Mouse (Mus musculus) CH12F3 (cell line): ENCODE measurements around the gene Nlrc5.
"Not testable (repeated sequence)": the region's sequence is repeated elsewhere in the genome, so short reads cannot be mapped to it uniquely, and the experiment has no call there.

Experiments
- in situ Hi-C: fragments of 300-500 bp; cut with MboI; formaldehyde crosslinking; loops from 2 replicates; pipeline ENCODE4 v1.14.3; 2020; ENCODE audit warnings: low sequenced_read_pairs

Nlrc5 gene

DNA sequence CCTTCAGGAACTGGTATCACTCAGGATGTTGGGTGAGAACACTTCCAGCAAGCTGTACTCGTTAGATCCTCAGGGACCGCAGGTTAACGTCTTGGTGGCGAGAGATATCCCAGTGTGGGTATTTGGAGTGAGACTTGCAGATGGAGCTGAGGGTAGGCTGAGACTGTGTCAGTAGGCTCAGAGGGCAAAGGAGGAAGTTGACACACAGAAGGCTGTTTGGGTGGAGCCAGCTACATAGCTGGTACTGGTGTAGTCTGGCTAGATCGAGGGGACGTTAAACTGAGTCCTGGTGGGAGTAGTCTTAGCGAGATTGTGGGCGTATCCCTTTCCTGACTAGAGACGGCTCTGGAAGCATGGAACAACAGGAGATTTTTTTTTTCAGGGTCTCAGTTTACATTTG, 16.1 kb upstream of the Nlrc5 start:
- in situ Hi-C loops, result no loop called here

DNA sequence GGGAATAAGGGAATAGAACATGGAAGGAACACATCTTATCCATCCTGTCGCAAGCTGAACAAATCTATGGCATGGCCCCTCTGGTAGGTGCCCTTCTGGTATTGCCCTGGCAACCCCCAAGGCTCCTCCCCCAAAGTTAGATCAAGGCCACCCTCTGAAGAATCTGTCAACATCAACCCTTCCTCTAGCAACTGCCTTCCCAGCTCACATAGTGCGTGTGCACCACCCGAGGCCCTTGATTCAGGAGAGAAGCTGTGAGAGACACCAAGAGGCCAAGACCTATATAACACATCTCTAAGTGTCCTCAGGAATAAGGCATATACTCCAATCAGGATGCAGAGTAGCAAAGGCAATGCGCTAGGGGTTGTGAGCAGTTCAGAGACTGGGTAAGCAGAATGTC, 11.9 kb upstream of the Nlrc5 start:
- in situ Hi-C loops, result no loop called here

DNA sequence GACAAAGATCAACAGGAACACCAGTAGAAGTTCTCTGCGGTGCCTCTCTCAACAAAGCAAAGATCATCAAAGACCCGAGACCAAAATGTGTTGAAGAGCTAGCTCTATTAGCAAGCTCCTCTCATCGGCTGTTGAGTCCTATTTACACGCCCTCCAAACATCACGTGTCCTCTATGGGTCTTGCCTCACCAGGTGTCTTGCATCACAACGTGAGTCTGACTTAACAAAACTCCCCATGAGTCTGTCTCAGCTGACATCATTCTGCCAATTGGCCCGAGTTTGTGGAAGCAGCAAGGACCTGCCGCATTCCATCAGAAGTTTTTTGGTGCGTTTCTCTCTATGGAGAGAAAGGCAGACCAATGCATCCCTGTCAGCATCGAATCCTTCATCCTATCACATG, 6.2 kb upstream of the Nlrc5 start:
- in situ Hi-C loops, result no loop called here

DNA sequence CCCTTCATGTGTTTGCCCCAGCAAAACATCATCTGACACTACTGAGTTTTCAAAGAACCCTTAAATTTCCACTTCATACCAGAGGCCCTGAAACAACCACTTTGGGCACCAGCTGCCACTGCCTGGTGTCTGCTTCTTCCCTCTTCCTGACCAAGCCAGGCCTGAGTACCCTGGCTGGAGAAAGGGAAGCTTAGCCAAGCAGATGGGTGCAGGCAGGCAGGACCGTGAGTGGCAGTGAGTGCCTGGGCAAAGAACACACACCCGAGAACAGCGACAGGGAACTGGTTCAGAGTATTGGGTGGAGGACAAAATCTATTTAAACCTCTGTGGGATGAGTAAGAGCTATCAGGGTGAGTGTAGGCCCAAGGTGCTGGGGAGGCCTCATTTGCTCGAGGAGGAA, 5.7 kb upstream of the Nlrc5 start:
- in situ Hi-C loops, result no loop called here

DNA sequence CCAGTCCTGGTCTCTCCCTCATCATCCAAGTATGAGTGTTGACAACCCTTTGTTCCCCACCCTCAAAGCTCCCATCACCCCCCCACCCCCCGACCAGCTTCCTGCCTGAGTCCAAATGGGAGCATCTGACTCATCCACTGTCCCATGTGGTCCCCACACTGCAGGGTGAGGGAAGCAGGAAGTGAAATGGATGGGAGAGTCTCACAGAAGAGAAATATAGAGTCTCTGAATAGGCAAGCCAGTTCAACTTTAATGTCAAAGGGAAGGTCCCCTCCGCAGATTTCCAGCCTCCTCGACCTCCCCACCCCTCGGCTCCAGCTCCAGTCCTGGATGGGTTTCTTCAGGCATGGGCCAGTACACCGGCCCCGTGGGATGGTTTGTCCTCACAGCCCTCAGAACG, 4.8 kb upstream of the Nlrc5 start:
- in situ Hi-C loops, result no loop called here

DNA sequence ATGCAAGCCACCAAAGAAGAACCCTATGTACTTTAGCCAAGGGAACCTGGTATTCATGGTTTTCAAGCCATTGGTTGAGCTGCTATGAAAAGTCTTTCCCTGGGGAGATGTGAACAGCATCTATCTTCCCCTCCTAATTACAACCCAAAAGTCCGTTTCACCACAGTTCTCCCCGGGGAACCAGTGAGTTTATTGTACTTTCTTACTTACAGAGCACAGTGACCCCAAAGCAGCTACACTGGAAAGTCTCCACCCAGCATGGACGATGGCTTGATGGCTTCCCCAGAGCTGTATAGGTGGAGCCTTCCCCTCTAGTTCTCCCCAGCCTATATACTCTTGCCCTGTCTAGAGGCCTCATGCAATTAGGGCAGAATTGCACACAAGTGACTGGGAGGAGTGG, 1.9 kb upstream of the Nlrc5 start:
- in situ Hi-C loops, result no loop called here

DNA sequence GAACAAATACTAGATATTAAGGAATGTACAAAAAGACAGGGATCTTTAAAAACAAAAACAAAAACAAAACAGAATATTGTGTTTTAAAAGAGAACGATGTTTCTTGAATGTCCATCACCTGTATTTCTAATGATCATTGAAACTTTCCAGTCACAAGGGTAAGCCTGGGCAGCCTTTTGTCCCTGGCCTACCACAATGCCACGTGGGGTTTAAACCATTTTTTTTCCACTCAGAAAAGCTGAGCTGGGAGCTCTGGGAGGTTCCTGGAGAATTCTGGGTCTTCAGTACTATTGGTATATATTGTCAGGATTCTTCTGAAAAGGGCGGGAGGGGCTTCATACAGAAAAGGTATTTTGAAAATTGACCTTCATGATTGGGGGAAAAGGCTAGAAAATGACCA, 802 bp downstream of the Nlrc5 start:
- in situ Hi-C loops, result no loop called here

DNA sequence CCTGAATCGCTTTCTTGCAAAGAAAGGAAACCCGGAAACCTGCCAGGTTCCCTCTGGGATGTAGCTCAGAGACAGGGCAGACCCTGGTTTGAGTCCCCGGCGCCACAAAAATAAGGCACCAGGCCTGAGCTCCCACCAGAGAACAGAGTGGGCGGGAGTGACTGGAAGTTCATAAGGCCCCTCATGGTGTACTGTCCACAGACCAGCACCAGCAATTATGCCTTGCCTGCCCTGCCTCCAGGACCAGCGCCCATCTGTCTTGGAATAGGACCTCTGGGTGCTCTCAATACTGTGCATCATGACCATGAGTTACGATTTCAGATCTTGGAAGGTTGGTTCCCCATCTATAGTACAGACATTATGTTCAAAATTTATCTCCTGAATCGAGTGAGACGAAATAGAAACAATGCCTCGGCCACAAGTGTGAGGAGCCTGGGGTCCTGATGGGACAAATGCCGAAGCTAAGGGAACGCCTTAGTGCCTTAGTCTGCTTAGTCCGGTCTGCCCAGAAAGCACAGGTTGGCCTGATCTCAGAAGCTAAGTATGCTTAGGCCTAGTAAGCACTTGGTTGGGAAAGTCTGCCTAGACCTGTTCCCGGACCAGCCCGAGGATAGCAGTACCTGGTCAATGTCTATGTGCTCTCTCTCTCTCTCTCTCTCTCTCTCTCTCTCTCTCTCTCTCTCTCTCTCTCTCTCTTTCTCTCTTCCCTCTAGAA, 1.4 kb downstream of the Nlrc5 start:
- in situ Hi-C loops, result no loop called here

DNA sequence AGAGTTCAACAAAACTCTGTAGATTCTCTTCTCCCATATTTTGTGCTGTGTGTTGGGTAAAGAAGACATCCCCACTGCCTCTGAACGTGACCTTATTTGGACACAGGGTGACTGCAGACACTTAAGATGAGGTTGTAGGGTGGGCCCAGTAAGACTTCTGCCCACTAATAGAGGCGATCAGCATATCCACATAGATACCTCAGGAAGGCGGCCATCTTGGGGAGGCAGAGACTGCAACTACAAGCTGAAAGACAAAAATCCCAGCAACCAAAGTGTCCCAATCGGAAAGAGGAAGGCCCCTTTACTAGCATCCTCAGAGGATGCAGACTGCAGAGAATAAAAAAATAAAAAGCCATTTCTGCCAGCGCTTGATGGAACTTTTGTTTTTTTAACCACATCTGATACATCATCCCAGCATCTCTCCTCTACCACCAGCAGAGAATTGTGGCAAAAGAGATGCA, 2.0 kb downstream of the Nlrc5 start:
- in situ Hi-C loops, result no loop called here

DNA sequence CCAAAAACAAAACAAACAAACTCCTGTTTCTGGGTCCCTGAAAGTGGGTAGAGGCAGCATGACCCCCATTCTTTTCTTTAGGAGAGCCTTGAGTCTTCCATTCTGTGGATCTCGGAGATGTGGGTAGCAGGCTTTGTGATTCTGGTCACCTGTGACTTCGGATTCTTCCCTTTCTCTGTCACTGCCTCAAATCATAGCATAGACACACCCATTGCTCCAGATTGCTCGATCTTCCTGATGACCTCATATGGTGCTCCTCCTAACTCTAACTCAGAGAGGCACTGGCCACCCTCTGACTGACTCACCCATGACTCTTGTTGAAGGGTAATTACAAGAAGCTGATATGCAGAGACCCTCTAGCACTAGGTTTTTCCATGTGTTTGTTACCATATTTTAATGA, 2.7 kb downstream of the Nlrc5 start:
- in situ Hi-C loops, result no loop called here

DNA sequence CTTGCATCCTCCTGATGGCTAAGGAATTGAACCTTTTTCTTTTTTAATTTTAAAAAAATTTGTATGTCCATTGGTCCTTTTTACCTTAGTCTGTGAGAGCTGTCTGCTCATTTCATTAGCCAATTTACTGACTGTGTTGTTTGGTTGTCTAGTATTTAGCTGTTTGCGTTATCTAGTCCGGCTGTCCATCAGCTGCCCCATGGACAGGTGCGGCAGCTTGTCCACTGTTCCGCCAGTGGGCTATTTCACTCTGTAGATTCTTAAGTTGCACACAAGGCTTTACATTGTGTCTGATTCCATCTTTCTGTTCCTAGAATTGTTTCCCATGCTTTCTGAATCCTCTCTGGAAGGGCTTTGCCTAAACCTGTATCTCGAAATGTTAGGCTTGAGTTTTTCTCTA, 4.5 kb downstream of the Nlrc5 start:
- in situ Hi-C loops, result no loop called here

DNA sequence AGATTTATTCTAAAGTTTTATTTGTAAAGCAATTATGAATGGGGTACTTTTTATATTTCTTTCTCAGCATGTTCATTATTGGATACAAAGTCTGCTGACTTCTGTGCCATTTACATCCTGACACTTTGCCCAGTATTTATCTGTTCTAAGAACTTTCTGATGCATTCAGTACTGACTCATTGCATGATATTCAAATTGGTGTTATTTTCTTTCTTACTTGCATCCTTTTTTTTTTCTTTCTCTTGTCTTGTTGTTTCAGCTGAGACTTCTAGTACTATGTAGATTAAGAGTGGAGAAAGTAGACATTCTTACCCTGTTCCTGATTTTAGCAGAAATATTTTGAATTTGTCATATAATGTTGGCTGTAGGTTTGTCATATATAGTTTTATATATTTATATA, 5.5 kb downstream of the Nlrc5 start:
- in situ Hi-C loops, result no loop called here

DNA sequence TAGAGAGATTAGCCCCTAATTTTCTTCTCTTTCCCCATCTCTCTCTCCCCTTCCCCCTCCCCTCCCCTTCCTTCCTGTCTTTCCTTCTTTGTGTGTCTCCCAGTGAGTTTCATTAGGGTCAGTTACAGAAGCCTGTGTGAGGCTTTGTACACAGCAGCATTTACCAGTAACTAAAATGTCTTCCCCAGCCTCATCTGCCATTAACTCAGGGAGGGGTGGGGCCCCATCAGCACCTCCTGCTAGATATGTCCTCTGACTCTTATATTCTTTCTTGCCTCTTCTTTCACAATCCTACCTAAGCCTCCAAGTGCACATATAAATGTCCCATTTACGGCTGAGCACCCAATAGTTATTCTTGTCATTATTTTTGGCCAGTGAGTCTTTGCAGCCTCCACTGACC, 6.2 kb downstream of the Nlrc5 start:
- in situ Hi-C loops, result no loop called here

DNA sequence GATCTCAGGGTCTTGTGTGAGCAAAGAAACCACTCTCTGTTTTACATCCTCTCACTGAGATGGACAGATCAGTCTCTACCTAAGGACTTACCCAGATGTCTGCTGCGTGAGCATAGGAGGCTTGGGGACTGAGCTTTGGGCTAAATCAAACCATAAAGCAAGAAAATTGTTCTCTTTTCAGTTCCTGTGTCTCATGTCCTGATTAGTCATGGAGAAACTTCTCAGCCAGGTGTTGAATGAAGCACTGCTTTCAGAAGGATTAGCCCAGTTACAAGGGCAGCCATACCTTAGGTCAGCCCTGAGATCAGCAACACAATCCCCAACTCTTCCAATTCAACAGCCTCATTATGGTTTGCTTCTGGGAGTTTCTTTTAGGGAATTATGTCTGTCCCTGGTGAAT, 7.5 kb downstream of the Nlrc5 start:
- in situ Hi-C loops, result no loop called here

DNA sequence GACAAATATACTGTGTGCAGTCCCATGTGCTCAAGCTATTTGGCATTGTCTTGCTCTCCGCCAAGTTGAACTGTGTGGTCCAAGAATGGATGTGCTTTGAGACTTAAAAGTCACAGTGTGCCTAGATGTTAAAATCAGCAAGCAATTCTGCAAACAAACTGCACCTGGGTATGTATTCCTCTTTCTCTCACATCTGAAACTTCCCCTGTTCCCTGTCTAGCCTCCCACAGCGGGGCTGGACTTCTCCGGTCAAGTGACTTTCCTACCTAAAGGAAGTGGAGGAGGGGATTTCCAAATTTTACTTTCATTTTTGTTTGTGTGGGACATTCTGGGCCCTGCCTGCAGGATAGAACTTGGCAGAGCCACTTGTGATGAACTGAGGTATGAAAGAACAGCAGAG, 9.0 kb downstream of the Nlrc5 start:
- in situ Hi-C loops, result no loop called here

DNA sequence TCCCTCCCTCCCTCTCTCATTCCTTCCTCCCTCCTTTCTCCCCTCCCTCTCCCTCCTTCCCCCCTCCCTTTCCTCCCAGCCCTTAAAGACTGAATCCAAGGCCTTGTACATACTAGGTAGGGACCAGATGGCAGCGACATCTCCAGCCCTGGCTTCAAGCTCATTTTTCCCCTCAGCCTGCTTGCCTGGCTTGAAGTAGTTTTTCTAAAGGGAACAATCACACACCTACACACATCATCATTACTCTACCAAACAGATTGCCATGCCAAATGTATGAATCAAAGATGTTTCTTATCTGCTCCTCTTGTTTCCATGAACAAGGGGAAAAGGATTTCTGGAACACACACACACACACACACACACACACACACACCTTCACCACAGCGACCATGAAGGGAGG, 10.3 kb downstream of the Nlrc5 start:
- in situ Hi-C loops, result no loop called here

DNA sequence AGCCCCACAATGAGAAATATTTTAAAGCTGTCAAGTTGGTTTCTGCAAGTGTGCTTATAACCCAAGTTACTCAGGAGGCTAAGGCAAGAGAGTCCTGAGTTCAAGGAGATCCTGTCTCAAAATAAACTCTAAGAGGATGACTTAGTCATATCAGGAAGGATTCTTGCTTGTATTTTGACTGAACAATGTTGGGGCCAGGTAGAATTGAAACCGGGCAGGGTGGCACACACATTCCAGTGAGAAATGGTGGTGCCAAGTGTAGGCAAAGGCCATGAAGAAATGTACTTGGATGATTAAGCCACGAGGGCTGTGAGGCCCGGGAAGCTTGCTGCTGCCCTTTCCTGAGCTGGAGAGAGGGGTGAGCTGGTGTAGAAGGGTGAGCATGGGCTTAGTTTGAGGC, 13.0 kb downstream of the Nlrc5 start:
- in situ Hi-C loops, result no loop called here

DNA sequence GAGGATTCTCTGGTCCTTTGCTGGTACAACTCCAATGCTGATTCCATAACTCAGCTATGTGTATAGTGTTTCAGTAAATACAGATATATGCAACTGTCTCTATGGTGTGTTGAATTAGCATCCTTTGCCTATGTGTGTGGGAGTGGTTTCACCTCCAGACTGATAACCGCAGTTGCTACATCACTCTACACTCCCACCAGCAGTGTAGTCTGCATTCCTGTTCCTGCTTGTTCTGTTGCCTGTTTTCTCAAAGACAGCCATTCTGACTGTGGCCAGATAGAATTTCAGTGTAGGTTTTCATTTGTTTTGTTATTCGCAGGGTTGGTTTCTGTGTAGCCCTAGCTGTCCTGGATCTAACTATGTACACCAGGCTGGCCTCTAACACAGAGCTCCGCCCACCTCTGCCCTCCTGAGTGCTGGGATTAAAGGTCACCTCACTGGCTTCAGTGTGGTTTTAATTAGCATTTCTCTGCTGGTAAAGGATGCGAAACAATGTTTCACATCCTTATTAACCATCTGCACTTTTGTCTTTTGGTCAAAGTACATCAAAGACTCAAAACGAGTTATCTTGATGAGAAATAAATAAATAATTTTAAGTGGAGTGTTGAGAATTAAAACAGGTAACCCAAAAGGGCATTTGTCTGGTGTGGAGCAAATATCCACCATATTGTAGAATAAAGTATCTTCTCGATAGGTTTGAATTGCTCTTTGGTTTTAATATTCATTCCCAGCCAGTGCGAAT, 13.6 kb downstream of the Nlrc5 start:
- in situ Hi-C loops, result no loop called here

DNA sequence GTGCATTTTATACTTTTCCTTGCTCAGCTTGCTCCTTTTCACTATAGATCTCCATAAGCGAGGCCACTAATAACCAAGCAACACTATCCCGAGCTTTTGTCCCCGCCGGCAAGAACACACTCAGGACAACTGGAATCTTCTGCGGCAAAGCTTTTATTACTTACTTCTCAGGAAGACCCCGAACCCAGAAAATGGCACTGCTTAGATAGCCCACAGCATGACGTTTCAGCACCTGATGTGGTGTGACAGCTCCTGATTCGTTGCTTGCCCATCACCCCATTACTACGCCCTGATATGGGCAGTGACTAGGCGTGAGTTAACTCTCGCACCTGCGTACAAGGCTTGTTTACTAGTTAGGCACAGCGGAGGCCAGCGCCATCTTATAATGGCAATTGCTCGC, 18.8 kb downstream of the Nlrc5 start:
- in situ Hi-C loops, result not testable (repeated sequence)

DNA sequence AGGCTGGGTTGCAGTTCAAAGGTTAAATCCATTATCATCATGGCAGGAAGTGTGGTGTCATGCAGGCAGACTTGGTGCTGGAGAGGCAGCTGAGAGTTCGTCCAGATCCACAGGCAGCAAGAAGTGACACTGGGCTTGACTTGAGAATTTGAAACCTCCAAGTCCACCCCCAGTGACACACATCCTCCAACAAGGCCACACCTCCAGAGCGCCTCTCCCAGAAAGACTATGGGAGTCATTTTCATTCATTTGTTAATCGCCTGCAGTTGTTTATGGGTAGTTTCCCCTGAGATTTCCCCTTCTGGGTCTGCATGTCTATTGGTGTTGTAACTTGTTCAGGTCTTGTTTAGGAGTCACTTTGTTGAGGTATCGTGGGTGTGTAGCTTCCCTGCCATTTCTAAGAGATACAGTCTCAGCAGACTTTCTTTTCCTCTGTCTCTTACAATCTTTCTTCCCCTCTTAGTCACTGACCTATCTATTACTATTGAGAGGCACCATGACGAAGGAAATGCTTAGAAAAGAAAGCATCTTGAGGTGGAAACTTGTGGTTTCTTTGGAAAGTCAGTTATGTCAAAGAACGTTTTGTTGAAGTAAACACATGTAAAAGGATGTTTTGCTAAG, 19.8 kb downstream of the Nlrc5 start:
- in situ Hi-C loops, result no loop called here

DNA sequence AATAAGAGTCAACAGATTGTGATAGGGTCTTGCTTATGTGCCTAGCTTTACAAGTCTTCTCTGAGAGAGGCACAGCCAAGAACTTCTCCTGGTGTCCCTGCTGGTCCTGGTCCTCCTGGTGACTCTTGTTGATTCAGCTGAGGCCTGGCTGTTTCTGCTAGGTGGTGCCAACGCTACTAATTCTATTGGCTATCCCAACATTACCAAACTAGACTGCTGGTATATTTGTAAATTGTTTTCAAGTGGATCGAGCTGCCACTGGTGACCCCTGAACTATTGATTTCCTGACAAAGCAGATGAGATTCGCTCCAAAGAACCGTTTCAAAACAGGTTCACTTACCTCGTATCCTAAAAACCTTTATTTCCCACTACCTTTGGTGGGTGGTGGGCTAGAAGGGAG, 20.7 kb downstream of the Nlrc5 start:
- in situ Hi-C loops, result no loop called here

DNA sequence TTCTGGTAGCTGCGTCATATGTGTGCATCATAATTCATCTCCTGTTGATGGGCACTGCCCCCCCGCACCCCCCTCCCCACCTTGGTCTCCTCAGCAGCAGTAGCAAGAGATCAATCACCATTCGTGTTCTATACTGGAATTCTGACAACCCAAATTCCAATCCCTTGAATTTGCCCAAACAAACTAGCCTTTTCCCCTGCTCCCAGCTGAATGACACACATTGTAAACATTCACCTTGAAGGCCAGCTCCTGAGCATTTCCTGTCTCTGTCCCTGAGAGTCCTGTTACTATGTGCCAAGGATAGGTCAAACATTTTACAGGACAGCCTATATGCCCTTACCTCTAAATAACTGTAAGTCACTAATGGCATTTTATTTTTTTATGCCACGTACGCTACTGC, 21.9 kb downstream of the Nlrc5 start:
- in situ Hi-C loops, result no loop called here
